Mouse (Mus musculus) thymus, adult 2 months (tissue): ENCODE data around the gene Gnmt. TPM values are rescaled to one million over a fixed set of nuclear protein-coding genes. Genes with fewer than 3 reads are reported as not detected.

Experiments used
- DNase-seq: peaks from one replicate; pipeline ENCODE4 v3.0.0; 2021
- H3K27ac ChIP-seq: fragments of 200-500 bp; 2 replicates; pipeline ENCODE4 v1.5.1; 2012; ENCODE audit warnings: low read length, control low read depth; ENCODE audit not compliant: control insufficient read depth, insufficient read depth
- H3K27me3 ChIP-seq: fragments of 200-500 bp; 2 replicates; pipeline ENCODE4 v1.6.1; 2012; ENCODE audit warnings: mild to moderate bottlenecking, low read length, moderate library complexity, mixed read lengths; ENCODE audit not compliant: control insufficient read depth, insufficient read depth
- H3K36me3 ChIP-seq: fragments of 200-500 bp; 2 replicates; pipeline ENCODE4 v1.6.1; 2012; ENCODE audit warnings: mild to moderate bottlenecking, low read length, moderate library complexity; ENCODE audit not compliant: control insufficient read depth, insufficient read depth
- H3K4me1 ChIP-seq: fragments of 200-500 bp; replicated peaks from 2 replicates; pipeline ENCODE4 v1.6.1; 2012; ENCODE audit warnings: low read length; ENCODE audit not compliant: control insufficient read depth, insufficient read depth
- H3K4me3 ChIP-seq: fragments of 200-500 bp; 2 replicates; pipeline ENCODE4 v1.5.1; 2012; ENCODE audit warnings: mild to moderate bottlenecking, low read length, control low read depth, moderate library complexity; ENCODE audit not compliant: control insufficient read depth, insufficient read depth
- CTCF ChIP-seq: fragments of 200-500 bp; IDR thresholded peaks from 2 replicates; pipeline ENCODE4 v1.5.1; 2012; ENCODE audit warnings: mild to moderate bottlenecking, control low read depth, low read length, moderate library complexity, borderline replicate concordance; ENCODE audit not compliant: control insufficient read depth, poor library complexity, insufficient read depth; ENCODE audit errors: extremely low read depth
- POLR2A ChIP-seq: fragments of 200-500 bp; IDR thresholded peaks from 2 replicates; pipeline ENCODE4 v1.6.1; 2012; ENCODE audit warnings: mild to moderate bottlenecking, low read length, control low read depth, moderate library complexity; ENCODE audit not compliant: control insufficient read depth, poor library complexity, insufficient read depth; ENCODE audit errors: extremely low read depth
- WGBS: fragments of 180-500 bp; shearing (Covaris S2); methylation state at CpG from one replicate; pipeline ENCODE4 v1.1.7; 2018; 5-methylcytosine and 5-hydroxymethylcytosine counted together
- polyA plus RNA-seq: library from polyadenylated mRNA; depleted of rRNA; stranded (reverse); fragments of >200 nt; gene quantifications from 2 replicates; pipeline ENCODE4 v1.2.3, GENCODE M21; 2012

Gnmt gene
- polyA plus RNA-seq, 1 experiment = 4.4 TPM

DNA sequence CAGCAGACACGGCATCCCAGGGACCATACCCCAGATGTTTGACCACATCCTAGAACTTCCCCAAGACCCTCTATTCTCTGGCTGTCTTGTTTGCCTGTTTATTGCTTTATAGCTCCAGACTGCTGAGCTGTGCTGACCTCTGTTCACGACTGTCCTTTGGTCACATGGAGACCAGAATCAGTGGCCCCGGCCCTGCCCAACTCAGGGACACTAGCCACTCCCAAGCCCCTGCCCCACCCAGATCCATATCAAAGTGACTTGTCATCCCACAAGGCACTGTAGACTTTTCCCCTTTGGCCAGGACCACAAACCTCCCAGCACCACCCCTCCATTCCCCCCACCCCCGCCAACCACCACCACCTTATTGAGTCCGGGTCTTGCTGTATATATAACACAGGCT, 29.7 kb downstream of the Gnmt start:
- Histone ChIP-seq H3K4me3 (no peak overlapping the region), H3K27me3 (no peaks in the 10 kb centered on the region), H3K36me3 (no peaks in the 10 kb centered on the region), H3K4me1 (peaks cover 24% of the 10 kb centered on the region), H3K27ac (no peak overlapping the region)
- 95% methylated on average over 5 of the region's 5 CpGs for WGBS
- DNase-seq = no peak
- TF ChIP-seq CTCF = no peak
- no peak for TF ChIP-seq POLR2A

GRCm38 (mm10) chr17:46698515-46698914, 30.5 kb downstream of the Gnmt start:
- H3K4me1 ChIP-seq = peaks cover 19% of the 10 kb centered on the region
- H3K27ac ChIP-seq = no peak overlapping the region

DNA sequence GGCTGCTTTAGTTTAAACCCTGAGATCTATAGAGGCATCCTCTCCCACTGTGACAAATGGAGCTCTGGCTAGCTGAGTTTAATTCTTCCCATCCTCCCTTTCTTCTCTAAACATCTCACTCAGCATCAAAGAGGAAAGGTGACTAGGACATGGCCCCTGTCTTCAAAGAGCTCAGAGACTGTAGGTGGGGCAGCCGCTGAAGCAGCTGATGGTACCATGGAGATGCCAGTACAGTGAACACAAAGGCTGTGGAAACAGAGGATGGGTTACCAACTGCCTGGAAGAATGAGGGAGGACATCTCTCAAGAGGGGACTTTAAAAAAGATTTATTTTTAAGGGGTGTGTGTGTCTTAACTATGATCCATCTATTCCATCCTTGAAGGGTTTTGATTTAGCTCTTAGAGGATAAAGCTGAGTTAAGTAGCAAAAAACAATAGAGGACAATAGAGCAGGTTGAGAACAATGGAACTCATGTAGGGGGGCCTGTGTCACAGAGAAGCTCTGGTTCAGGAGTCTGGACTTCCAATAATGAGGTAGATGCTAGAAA, 34.4 kb downstream of the Gnmt start:
- TF ChIP-seq CTCF = no peak
- no peak for TF ChIP-seq POLR2A
- Histone ChIP-seq H3K36me3 (no peaks in the 10 kb centered on the region), H3K27ac (no peak overlapping the region), H3K4me3 (no peak overlapping the region), H3K27me3 (no peaks in the 10 kb centered on the region), H3K4me1 (no peaks in the 10 kb centered on the region)
- 79% methylated on average over 1 of the region's 1 CpGs for WGBS
- DNase-seq = no peak

More at GRCm38 (mm10) chr17:46698515-46698914, 30.5 kb downstream of the Gnmt start:
- WGBS = 97% methylated on average over 6 of the region's 6 CpGs
- no peaks in the 10 kb centered on the region for H3K27me3 ChIP-seq
- DNase-seq = no peak
- H3K36me3 ChIP-seq = no peaks in the 10 kb centered on the region
- no peak overlapping the region for H3K4me3 ChIP-seq
- no peak for TF ChIP-seq POLR2A
- TF ChIP-seq CTCF = no peak

DNA sequence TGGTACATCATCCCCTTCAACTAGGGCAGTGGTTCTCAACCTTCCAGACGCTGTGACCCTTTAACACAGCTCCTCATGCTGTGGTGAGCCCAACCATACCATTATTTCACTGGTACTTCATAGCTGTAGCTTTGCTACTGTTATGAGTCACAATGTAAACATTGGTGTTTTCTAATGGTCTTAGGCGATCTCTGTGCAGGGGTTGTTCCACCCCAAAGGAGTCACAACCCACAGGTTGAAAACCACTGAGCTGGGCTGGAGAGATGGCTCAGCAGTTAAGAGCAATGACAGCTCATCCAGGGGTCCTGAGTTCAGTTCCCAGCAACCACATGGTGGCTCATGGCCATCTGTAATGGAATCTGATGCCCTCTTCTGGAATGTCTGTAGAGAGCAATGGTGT, 37.6 kb downstream of the Gnmt start:
- Histone ChIP-seq H3K4me1 (no peaks in the 10 kb centered on the region), H3K36me3 (no peaks in the 10 kb centered on the region), H3K27me3 (no peaks in the 10 kb centered on the region), H3K27ac (no peak overlapping the region), H3K4me3 (no peak overlapping the region)
- TF ChIP-seq POLR2A (no peak), CTCF (no peak)
- no peak for DNase-seq
- WGBS = 97% methylated on average over 2 of the region's 2 CpGs

DNA sequence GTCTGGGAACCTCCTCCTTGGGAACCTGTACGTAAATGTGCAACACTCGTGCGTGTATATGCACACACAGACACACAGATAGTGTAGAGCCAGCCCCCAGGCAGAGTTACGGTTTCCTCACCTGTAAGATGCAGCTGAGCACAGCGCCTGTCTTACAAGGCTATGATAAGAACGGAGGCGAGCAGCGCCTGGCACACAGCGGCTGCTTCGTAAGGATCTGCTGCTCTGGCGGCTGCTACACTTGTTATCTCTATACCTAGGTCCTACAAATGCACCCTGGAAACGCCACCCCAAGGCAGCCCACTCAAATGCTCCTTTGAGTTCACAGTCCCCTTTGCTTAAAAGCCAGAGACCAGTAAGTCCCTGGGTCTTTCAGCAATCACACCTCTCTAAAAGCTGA, 38.3 kb downstream of the Gnmt start:
- Histone ChIP-seq H3K27me3 (no peaks in the 10 kb centered on the region), H3K4me3 (no peak overlapping the region), H3K36me3 (peaks cover 2% of the 10 kb centered on the region), H3K4me1 (no peaks in the 10 kb centered on the region), H3K27ac (no peak overlapping the region)
- no peak for TF ChIP-seq CTCF
- no peak for TF ChIP-seq POLR2A
- no peak for DNase-seq
- 98% methylated on average over 12 of the region's 12 CpGs for WGBS

DNA sequence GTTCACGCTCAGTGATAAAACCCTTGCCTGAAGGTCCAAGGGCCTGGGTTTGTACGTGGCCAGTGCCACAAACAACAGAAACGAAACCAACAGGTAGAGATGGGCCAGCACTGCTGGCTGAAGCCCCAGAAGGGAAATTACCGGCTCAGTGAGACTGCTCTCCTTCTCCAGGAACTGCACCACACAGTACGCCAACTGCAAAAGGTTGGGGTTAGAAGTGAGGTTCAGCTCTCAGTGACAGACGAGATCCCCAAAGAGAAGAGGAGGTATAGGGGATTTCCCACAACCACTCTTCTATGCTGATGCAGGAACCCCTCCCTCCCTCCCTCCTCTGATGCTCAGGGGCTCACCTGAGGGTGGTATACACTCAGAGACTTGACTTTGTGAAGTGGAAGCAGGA, 43.1 kb downstream of the Gnmt start:
- no peak for DNase-seq
- 79% methylated on average over 6 of the region's 6 CpGs for WGBS
- Histone ChIP-seq H3K27me3 (no peaks in the 10 kb centered on the region), H3K4me3 (no peak overlapping the region), H3K27ac (peak overlapping the region; percentile 35; the same call in 1 of the 2 replicates), H3K36me3 (peaks cover 18% of the 10 kb centered on the region), H3K4me1 (peaks cover 8% of the 10 kb centered on the region; the same call in 1 of the 2 replicates)
- TF ChIP-seq CTCF (no peak), POLR2A (no peak)

DNA sequence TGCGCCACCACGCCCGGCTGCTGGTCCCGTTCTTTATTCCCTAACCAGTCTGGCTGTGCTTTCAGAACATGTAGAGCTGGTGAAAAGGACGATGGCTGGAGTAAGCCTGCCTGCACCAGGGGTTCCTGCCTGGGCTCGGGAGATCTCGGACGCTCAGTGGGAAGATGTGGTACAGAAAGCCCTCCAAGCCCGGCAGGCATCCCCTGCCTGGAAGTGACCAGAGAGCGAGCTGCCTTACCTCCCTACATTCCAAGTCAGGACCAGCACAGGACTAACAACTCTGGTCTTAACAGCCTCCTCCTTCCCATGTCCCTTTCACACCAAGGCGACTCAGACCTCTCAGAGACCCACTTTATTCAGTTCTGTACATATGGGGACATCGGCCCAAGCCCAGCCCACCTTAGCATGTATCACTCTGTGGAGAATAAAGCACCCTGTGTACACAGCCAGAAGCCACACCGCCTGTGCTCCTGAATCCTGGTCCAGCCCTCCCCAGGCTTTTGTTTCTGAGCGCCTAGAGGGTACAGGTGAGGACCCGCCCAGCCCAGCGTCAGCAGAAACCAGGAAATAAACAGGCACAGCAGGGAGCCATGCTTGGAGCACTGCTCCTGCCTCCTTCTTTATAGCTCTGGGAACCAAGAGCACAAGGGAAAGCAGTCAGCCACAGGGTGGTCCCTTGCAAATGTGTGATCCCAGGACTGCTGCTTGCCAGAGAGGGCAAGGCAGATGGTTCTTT, 46.1 kb downstream of the Gnmt start:
- WGBS = 96% methylated on average over 16 of the region's 16 CpGs
- H3K27ac ChIP-seq = no peak overlapping the region
- H3K36me3 ChIP-seq = peaks cover 18% of the 10 kb centered on the region
- TF ChIP-seq POLR2A (no peak), CTCF (no peak)
- H3K4me1 ChIP-seq = peaks cover 20% of the 10 kb centered on the region
- H3K27me3 ChIP-seq = no peaks in the 10 kb centered on the region
- DNase-seq = no peak
- no peak overlapping the region for H3K4me3 ChIP-seq
